Mouse (Mus musculus): ENCODE measurements at regions not wholly inside any gene's neighbourhood (a gene's known extent, or its start where the extent isn't known, plus 50 kb on each side); places are given as distances from the start of the nearest gene placed in this dataset.

DNA sequence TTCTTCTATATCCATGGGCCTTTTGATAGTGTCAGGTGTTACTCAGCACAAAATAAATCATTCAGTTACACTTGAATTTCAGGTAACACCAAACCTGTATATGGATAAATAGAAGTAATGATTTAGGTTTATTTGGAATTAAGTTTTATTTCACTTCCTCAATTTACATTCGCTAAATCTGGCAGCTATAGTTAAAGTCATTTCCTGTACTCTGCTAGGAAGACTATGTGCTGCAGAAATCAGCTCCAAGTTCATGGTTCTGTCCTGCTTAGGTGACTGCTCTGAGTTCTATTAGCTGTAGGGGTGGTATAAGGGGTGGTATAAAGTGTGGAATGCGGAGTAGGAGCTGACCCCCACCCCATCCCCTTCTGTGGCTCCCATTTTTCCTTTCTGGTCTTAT is 123.1 kb upstream of the Abcb5 start:
- no peak overlapping the region for H3K4me3 ChIP-seq (ENCODE audit: insufficient read depth in 1 of 2, low read depth in 1 of 2, low read length in 2 of 2, poor library complexity in 1 of 2, severe bottlenecking in 1 of 2)
- no peak overlapping the region for H3K9ac ChIP-seq (ENCODE audit: insufficient read depth, low read depth, low read length, poor library complexity, severe bottlenecking)
- in situ Hi-C loops (cut with MboI; ENCODE audit: low sequenced_read_pairs in 2 of 2, unreplicated experiment in 2 of 2) = no loop called here
- H3K27ac ChIP-seq (ENCODE audit: insufficient read depth, low read depth, low read length, poor library complexity, severe bottlenecking) = no peak overlapping the region
- no peak for DNase-seq (ENCODE audit: low read depth, low spot score)
- no peaks in the 10 kb centered on the region for H3K4me1 ChIP-seq (ENCODE audit: control insufficient read depth in 2 of 2, insufficient read depth in 2 of 2, low read length in 2 of 2, poor library complexity in 1 of 2)
- no peaks in the 10 kb centered on the region for H3K9me3 ChIP-seq (ENCODE audit: control insufficient read depth, insufficient read depth, low read depth, low read length)
- TF ChIP-seq CHD2 (IDR thresholded peaks at IDR 0.05; ENCODE audit: low read depth, low read length) (no peak), MAFK (IDR thresholded peaks at IDR 0.05; ENCODE audit: insufficient read depth, low read depth, low read length) (no peak), HCFC1 (IDR thresholded peaks at IDR 0.05; ENCODE audit: borderline replicate concordance, insufficient read depth, low read length) (no peak), ZC3H11A (IDR thresholded peaks at IDR 0.05; ENCODE audit: borderline replicate concordance, low read depth, low read length) (no peak), ZNF384 (IDR thresholded peaks at IDR 0.05; ENCODE audit: low read depth, low read length) (no peak)
- no peaks in the 10 kb centered on the region for H3K36me3 ChIP-seq (ENCODE audit: control insufficient read depth, insufficient read depth, low read length, poor library complexity, severe bottlenecking)

DNA sequence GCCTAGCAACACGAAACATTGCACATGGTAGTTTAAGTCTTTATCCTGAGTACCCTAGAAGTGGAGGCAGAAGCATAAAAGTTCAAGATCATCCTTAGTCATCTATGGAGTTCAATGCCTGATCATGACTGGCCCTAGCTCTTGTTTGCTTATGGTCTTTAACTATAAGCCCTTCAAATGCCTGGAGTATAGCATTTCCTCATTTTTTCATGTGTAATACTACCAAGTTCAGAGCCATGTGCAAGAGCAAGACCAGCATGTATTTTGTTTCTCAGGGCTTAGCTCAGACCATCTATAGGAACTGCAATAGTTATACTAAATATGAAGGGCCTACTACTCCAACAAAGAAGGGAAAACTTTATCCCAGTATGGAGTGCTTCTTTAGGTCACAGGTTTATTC is 122.4 kb upstream of the Abcb5 start:
- no peaks in the 10 kb centered on the region for H3K4me1 ChIP-seq (ENCODE audit: control insufficient read depth in 2 of 2, insufficient read depth in 2 of 2, low read length in 2 of 2, poor library complexity in 1 of 2)
- no peak for DNase-seq (ENCODE audit: low read depth, low spot score)
- no peaks in the 10 kb centered on the region for H3K9me3 ChIP-seq (ENCODE audit: control insufficient read depth, insufficient read depth, low read depth, low read length)
- H3K9ac ChIP-seq (ENCODE audit: insufficient read depth, low read depth, low read length, poor library complexity, severe bottlenecking) = no peak overlapping the region
- H3K4me3 ChIP-seq (ENCODE audit: insufficient read depth in 1 of 2, low read depth in 1 of 2, low read length in 2 of 2, poor library complexity in 1 of 2, severe bottlenecking in 1 of 2) = no peak overlapping the region
- no peak for TF ChIP-seq ZNF384 (IDR thresholded peaks at IDR 0.05; ENCODE audit: low read depth, low read length)
- no peaks in the 10 kb centered on the region for H3K36me3 ChIP-seq (ENCODE audit: control insufficient read depth, insufficient read depth, low read length, poor library complexity, severe bottlenecking)
- in situ Hi-C loops (cut with MboI; ENCODE audit: low sequenced_read_pairs in 2 of 2, unreplicated experiment in 2 of 2) = no loop called here
- no peak overlapping the region for H3K27ac ChIP-seq (ENCODE audit: insufficient read depth, low read depth, low read length, poor library complexity, severe bottlenecking)

DNA sequence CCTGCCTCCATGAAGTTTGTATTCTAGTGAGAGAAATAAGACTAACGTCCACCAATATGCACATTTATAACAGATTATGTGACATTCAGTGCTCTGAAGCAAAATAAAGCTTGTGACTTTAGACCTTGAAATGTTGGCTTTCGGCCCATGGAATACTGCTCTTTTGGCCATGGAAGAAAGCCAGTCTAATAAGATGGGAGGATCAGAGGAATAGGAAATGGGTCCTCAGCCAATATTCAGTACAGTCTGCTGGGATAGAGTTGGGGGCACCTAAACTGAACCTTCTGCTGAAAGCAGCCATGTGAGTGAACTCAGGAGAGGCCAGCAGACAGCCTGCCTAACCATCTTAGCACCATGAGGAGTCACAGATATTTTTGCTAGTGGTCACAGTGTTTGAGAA is 118.6 kb upstream of the Abcb5 start:
- DNase-seq (ENCODE audit: low read depth, low spot score) = no peak
- Histone ChIP-seq H3K27ac (ENCODE audit: insufficient read depth, low read depth, low read length, poor library complexity, severe bottlenecking) (no peak overlapping the region), H3K4me3 (ENCODE audit: insufficient read depth in 1 of 2, low read depth in 1 of 2, low read length in 2 of 2, poor library complexity in 1 of 2, severe bottlenecking in 1 of 2) (no peak overlapping the region), H3K36me3 (ENCODE audit: control insufficient read depth, insufficient read depth, low read length, poor library complexity, severe bottlenecking) (no peaks in the 10 kb centered on the region), H3K9ac (ENCODE audit: insufficient read depth, low read depth, low read length, poor library complexity, severe bottlenecking) (no peak overlapping the region), H3K9me3 (ENCODE audit: control insufficient read depth, insufficient read depth, low read depth, low read length) (no peaks in the 10 kb centered on the region), H3K4me1 (ENCODE audit: control insufficient read depth in 2 of 2, insufficient read depth in 2 of 2, low read length in 2 of 2, poor library complexity in 1 of 2) (no peaks in the 10 kb centered on the region)
- in situ Hi-C loops (cut with MboI; ENCODE audit: low sequenced_read_pairs in 2 of 2, unreplicated experiment in 2 of 2) = no loop called here
- TF ChIP-seq MAFK (IDR thresholded peaks at IDR 0.05; ENCODE audit: insufficient read depth, low read depth, low read length) = no peak
- TF ChIP-seq HCFC1 (IDR thresholded peaks at IDR 0.05; ENCODE audit: borderline replicate concordance, insufficient read depth, low read length) = no peak
- no peak for TF ChIP-seq CHD2 (IDR thresholded peaks at IDR 0.05; ENCODE audit: low read depth, low read length)
- TF ChIP-seq ZC3H11A (IDR thresholded peaks at IDR 0.05; ENCODE audit: borderline replicate concordance, low read depth, low read length) = no peak
- no peak for TF ChIP-seq ZNF384 (IDR thresholded peaks at IDR 0.05; ENCODE audit: low read depth, low read length)

DNA sequence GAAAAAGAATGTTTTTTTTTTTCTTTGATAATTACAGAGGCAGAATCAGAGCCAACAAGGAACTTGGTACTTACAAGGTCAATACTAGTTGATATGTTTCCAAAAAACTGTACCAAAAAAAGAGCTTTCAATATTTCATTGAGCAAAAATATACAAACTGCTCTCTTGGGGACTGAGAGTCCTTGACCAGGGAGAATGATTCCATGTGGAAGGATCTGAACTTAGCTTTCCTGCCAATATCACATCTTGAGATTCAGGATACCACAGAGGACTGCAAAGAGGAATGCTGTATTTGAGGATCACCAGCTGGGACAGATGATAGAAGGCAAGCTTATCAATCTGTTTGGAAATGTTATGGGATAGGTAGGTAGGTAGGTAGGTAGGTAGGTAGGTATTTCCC is 116.6 kb upstream of the Abcb5 start:
- Histone ChIP-seq H3K4me3 (ENCODE audit: insufficient read depth in 1 of 2, low read depth in 1 of 2, low read length in 2 of 2, poor library complexity in 1 of 2, severe bottlenecking in 1 of 2) (no peak overlapping the region), H3K27ac (ENCODE audit: insufficient read depth, low read depth, low read length, poor library complexity, severe bottlenecking) (no peak overlapping the region), H3K36me3 (ENCODE audit: control insufficient read depth, insufficient read depth, low read length, poor library complexity, severe bottlenecking) (no peaks in the 10 kb centered on the region), H3K9me3 (ENCODE audit: control insufficient read depth, insufficient read depth, low read depth, low read length) (no peaks in the 10 kb centered on the region), H3K4me1 (ENCODE audit: control insufficient read depth in 2 of 2, insufficient read depth in 2 of 2, low read length in 2 of 2, poor library complexity in 1 of 2) (no peaks in the 10 kb centered on the region), H3K9ac (ENCODE audit: insufficient read depth, low read depth, low read length, poor library complexity, severe bottlenecking) (no peak overlapping the region)
- no peak for TF ChIP-seq CHD2 (IDR thresholded peaks at IDR 0.05; ENCODE audit: low read depth, low read length)
- no peak for TF ChIP-seq ZC3H11A (IDR thresholded peaks at IDR 0.05; ENCODE audit: borderline replicate concordance, low read depth, low read length)
- no peak for TF ChIP-seq MAFK (IDR thresholded peaks at IDR 0.05; ENCODE audit: insufficient read depth, low read depth, low read length)
- no peak for TF ChIP-seq HCFC1 (IDR thresholded peaks at IDR 0.05; ENCODE audit: borderline replicate concordance, insufficient read depth, low read length)
- no peak for TF ChIP-seq ZNF384 (IDR thresholded peaks at IDR 0.05; ENCODE audit: low read depth, low read length)
- in situ Hi-C loops (cut with MboI; ENCODE audit: low sequenced_read_pairs in 2 of 2, unreplicated experiment in 2 of 2) = no loop called here
- no peak for DNase-seq (ENCODE audit: low read depth, low spot score)

DNA sequence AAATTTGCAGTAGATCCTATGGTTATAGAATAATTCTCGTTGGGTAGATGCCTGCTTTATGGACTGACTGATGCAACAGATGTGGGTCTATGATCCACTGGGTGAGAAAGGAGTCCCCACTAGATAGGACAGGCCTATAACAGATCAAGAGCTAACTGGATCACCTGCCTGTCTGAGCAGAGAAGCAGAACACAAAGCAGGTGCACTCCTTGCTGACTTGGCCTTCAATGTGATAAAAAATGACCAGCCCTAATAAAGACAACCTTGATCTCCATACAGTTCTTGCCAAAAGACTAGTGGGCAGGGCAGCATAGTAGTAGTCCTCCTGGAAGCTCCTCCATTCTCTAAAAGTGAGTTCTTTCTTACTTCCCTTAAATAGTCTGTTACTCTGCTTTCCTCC is 109.6 kb upstream of the Abcb5 start:
- in situ Hi-C loops (cut with MboI; ENCODE audit: low sequenced_read_pairs in 2 of 2, unreplicated experiment in 2 of 2) = no loop called here
- Histone ChIP-seq H3K4me3 (ENCODE audit: insufficient read depth in 1 of 2, low read depth in 1 of 2, low read length in 2 of 2, poor library complexity in 1 of 2, severe bottlenecking in 1 of 2) (no peak overlapping the region), H3K9me3 (ENCODE audit: control insufficient read depth, insufficient read depth, low read depth, low read length) (no peaks in the 10 kb centered on the region), H3K36me3 (ENCODE audit: control insufficient read depth, insufficient read depth, low read length, poor library complexity, severe bottlenecking) (no peaks in the 10 kb centered on the region), H3K27ac (ENCODE audit: insufficient read depth, low read depth, low read length, poor library complexity, severe bottlenecking) (no peak overlapping the region), H3K4me1 (ENCODE audit: control insufficient read depth in 2 of 2, insufficient read depth in 2 of 2, low read length in 2 of 2, poor library complexity in 1 of 2) (no peaks in the 10 kb centered on the region), H3K9ac (ENCODE audit: insufficient read depth, low read depth, low read length, poor library complexity, severe bottlenecking) (no peak overlapping the region)
- DNase-seq (ENCODE audit: low read depth, low spot score) = no peak
- TF ChIP-seq CHD2 (IDR thresholded peaks at IDR 0.05; ENCODE audit: low read depth, low read length) = no peak
- TF ChIP-seq HCFC1 (IDR thresholded peaks at IDR 0.05; ENCODE audit: borderline replicate concordance, insufficient read depth, low read length) = no peak
- TF ChIP-seq ZC3H11A (IDR thresholded peaks at IDR 0.05; ENCODE audit: borderline replicate concordance, low read depth, low read length) = no peak
- no peak for TF ChIP-seq MAFK (IDR thresholded peaks at IDR 0.05; ENCODE audit: insufficient read depth, low read depth, low read length)
- TF ChIP-seq ZNF384 (IDR thresholded peaks at IDR 0.05; ENCODE audit: low read depth, low read length) = no peak

All from ES-E14 (cell line).